Mouse (Mus musculus): ENCODE measurements around the gene Nt5c2. TPM values are rescaled to one million over a fixed set of nuclear protein-coding genes. Genes with fewer than 3 reads are reported as not detected.

Gene Nt5c2
- polyA plus RNA-seq, 1 experiment from 2014 or later = 36.1 TPM

- Histone ChIP-seq H3K36me3 (replicated peaks; ENCODE audit: insufficient read depth, low read length) (peaks cover 32% of the 10 kb centered on the region), H3K9me3 (ENCODE audit: low read length) (no peaks in the 10 kb centered on the region), H3K27me3 (ENCODE audit: insufficient read depth, low read length) (no peaks in the 10 kb centered on the region), H3K4me3 (ENCODE audit: low read depth, low read length) (no peak overlapping the region), H3K4me2 (ENCODE audit: low read depth, low read length) (no peak overlapping the region), H3K4me1 (ENCODE audit: insufficient read depth) (no peaks in the 10 kb centered on the region), H3K9ac (replicated peaks) (no peak overlapping the region), H3K27ac (ENCODE audit: low read depth) (no peak overlapping the region)
- DNase-seq (no peak), ATAC-seq (no peak)
- no peak for TF ChIP-seq EP300 (IDR thresholded peaks at IDR 0.05; ENCODE audit: low read depth)
- TF ChIP-seq CTCF (IDR thresholded peaks at IDR 0.05; ENCODE audit: low read depth) = no peak
- WGBS (ENCODE audit: insufficient replicate concordance) = 77% methylated on average over 3 of the region's 3 CpGs
These were observed 21.6 kb upstream of the Nt5c2 start for GRCm38 (mm10) chr19:47036596-47036995.

GRCm38 (mm10) chr19:47034916-47035315 is 20.0 kb upstream of the Nt5c2 start:
- Histone ChIP-seq H3K9ac (replicated peaks) (no peak overlapping the region), H3K27me3 (ENCODE audit: insufficient read depth, low read length) (no peaks in the 10 kb centered on the region), H3K27ac (ENCODE audit: low read depth) (no peak overlapping the region), H3K4me1 (ENCODE audit: insufficient read depth) (no peaks in the 10 kb centered on the region), H3K36me3 (replicated peaks; ENCODE audit: insufficient read depth, low read length) (peaks cover 28% of the 10 kb centered on the region), H3K4me2 (ENCODE audit: low read depth, low read length) (no peak overlapping the region), H3K4me3 (ENCODE audit: low read depth, low read length) (no peak overlapping the region), H3K9me3 (ENCODE audit: low read length) (no peaks in the 10 kb centered on the region)
- no peak for ATAC-seq
- DNase-seq = no peak
- TF ChIP-seq EP300 (IDR thresholded peaks at IDR 0.05; ENCODE audit: low read depth) (no peak), CTCF (IDR thresholded peaks at IDR 0.05; ENCODE audit: low read depth) (no peak)
- WGBS (ENCODE audit: insufficient replicate concordance) = 69% methylated on average over 4 of the region's 4 CpGs

- no peak overlapping the region for H3K4me2 ChIP-seq (ENCODE audit: low read depth, low read length)
- H3K36me3 ChIP-seq (replicated peaks; ENCODE audit: insufficient read depth, low read length) = peaks cover 14% of the 10 kb centered on the region
- 85% methylated on average over 6 of the region's 6 CpGs for WGBS (ENCODE audit: insufficient replicate concordance)
- no peak for ATAC-seq
- H3K27ac ChIP-seq (ENCODE audit: low read depth) = no peak overlapping the region
- H3K9ac ChIP-seq (replicated peaks) = no peak overlapping the region
- no peaks in the 10 kb centered on the region for H3K4me1 ChIP-seq (ENCODE audit: insufficient read depth)
- TF ChIP-seq CTCF (IDR thresholded peaks at IDR 0.05; ENCODE audit: low read depth) = no peak
- TF ChIP-seq EP300 (IDR thresholded peaks at IDR 0.05; ENCODE audit: low read depth) = no peak
- no peak for DNase-seq
- H3K9me3 ChIP-seq (ENCODE audit: low read length) = no peaks in the 10 kb centered on the region
- H3K27me3 ChIP-seq (ENCODE audit: insufficient read depth, low read length) = no peaks in the 10 kb centered on the region
- H3K4me3 ChIP-seq (ENCODE audit: low read depth, low read length) = no peak overlapping the region
These were observed 16.8 kb upstream of the Nt5c2 start for GRCm38 (mm10) chr19:47031770-47032169.

- Histone ChIP-seq H3K4me1 (ENCODE audit: insufficient read depth) (no peaks in the 10 kb centered on the region), H3K9ac (replicated peaks) (no peak overlapping the region), H3K4me2 (ENCODE audit: low read depth, low read length) (no peak overlapping the region), H3K27me3 (ENCODE audit: insufficient read depth, low read length) (no peaks in the 10 kb centered on the region), H3K27ac (ENCODE audit: low read depth) (no peak overlapping the region), H3K36me3 (replicated peaks; ENCODE audit: insufficient read depth, low read length) (peaks cover 8% of the 10 kb centered on the region), H3K4me3 (ENCODE audit: low read depth, low read length) (no peak overlapping the region), H3K9me3 (ENCODE audit: low read length) (no peaks in the 10 kb centered on the region)
- no peak for ATAC-seq
- no peak for DNase-seq
- WGBS (ENCODE audit: insufficient replicate concordance) = 85% methylated on average over 9 of the region's 9 CpGs
- TF ChIP-seq EP300 (IDR thresholded peaks at IDR 0.05; ENCODE audit: low read depth) (no peak), CTCF (IDR thresholded peaks at IDR 0.05; ENCODE audit: low read depth) (no peak)
These were observed 14.8 kb upstream of the Nt5c2 start for GRCm38 (mm10) chr19:47029796-47030195.

GRCm38 (mm10) chr19:47026513-47026912 is 11.6 kb upstream of the Nt5c2 start:
- H3K9me3 ChIP-seq (ENCODE audit: low read length) = no peaks in the 10 kb centered on the region
- no peak overlapping the region for H3K27ac ChIP-seq (ENCODE audit: low read depth)
- 81% methylated on average over 4 of the region's 4 CpGs for WGBS (ENCODE audit: insufficient replicate concordance)
- H3K36me3 ChIP-seq (replicated peaks; ENCODE audit: insufficient read depth, low read length) = no peaks in the 10 kb centered on the region
- TF ChIP-seq EP300 (IDR thresholded peaks at IDR 0.05; ENCODE audit: low read depth) (no peak), CTCF (IDR thresholded peaks at IDR 0.05; ENCODE audit: low read depth) (0 out of 2 replicates have a peak, but pooled peaks have one; percentile 4)
- H3K4me1 ChIP-seq (ENCODE audit: insufficient read depth) = no peaks in the 10 kb centered on the region
- ATAC-seq (no peak), DNase-seq (no peak)
- H3K4me2 ChIP-seq (ENCODE audit: low read depth, low read length) = no peak overlapping the region
- no peak overlapping the region for H3K9ac ChIP-seq (replicated peaks)
- H3K4me3 ChIP-seq (ENCODE audit: low read depth, low read length) = no peak overlapping the region
- 0 out of 2 replicates have a peak, but pooled peaks cover 2% of the 10 kb centered on the region for H3K27me3 ChIP-seq (ENCODE audit: insufficient read depth, low read length)

- no peak overlapping the region for H3K27ac ChIP-seq (ENCODE audit: low read depth)
- ATAC-seq (no peak), DNase-seq (no peak)
- H3K36me3 ChIP-seq (replicated peaks; ENCODE audit: insufficient read depth, low read length) = no peaks in the 10 kb centered on the region
- no peaks in the 10 kb centered on the region for H3K4me1 ChIP-seq (ENCODE audit: insufficient read depth)
- 72% methylated on average over 10 of the region's 10 CpGs for WGBS (ENCODE audit: insufficient replicate concordance)
- no peaks in the 10 kb centered on the region for H3K9me3 ChIP-seq (ENCODE audit: low read length)
- TF ChIP-seq EP300 (IDR thresholded peaks at IDR 0.05; ENCODE audit: low read depth) (no peak), CTCF (IDR thresholded peaks at IDR 0.05; ENCODE audit: low read depth) (no peak)
- no peak overlapping the region for H3K4me2 ChIP-seq (ENCODE audit: low read depth, low read length)
- H3K27me3 ChIP-seq (ENCODE audit: insufficient read depth, low read length) = 0 out of 2 replicates have a peak, but pooled peaks cover 2% of the 10 kb centered on the region
- H3K9ac ChIP-seq (replicated peaks) = no peak overlapping the region
- H3K4me3 ChIP-seq (ENCODE audit: low read depth, low read length) = no peak overlapping the region
These were observed 10.0 kb upstream of the Nt5c2 start for GRCm38 (mm10) chr19:47024954-47025353.

- no peak overlapping the region for H3K4me3 ChIP-seq (ENCODE audit: low read depth, low read length)
- no peaks in the 10 kb centered on the region for H3K4me1 ChIP-seq (ENCODE audit: insufficient read depth)
- H3K27ac ChIP-seq (ENCODE audit: low read depth) = no peak overlapping the region
- peaks cover 7% of the 10 kb centered on the region; the same call in 1 of the 2 replicates for H3K27me3 ChIP-seq (ENCODE audit: insufficient read depth, low read length)
- H3K9ac ChIP-seq (replicated peaks) = no peak overlapping the region
- no peaks in the 10 kb centered on the region for H3K9me3 ChIP-seq (ENCODE audit: low read length)
- H3K4me2 ChIP-seq (ENCODE audit: low read depth, low read length) = no peak overlapping the region
- TF ChIP-seq CTCF (IDR thresholded peaks at IDR 0.05; ENCODE audit: low read depth) (no peak), EP300 (IDR thresholded peaks at IDR 0.05; ENCODE audit: low read depth) (no peak)
- no peaks in the 10 kb centered on the region for H3K36me3 ChIP-seq (replicated peaks; ENCODE audit: insufficient read depth, low read length)
- 82% methylated on average over 13 of the region's 13 CpGs for WGBS (ENCODE audit: insufficient replicate concordance)
- no peak for DNase-seq
- no peak for ATAC-seq
These were observed 8.6 kb upstream of the Nt5c2 start for GRCm38 (mm10) chr19:47023546-47023945.

All from liver, postnatal 0 days (tissue).